Mouse (Mus musculus) heart, postnatal 0 days (tissue): ENCODE measurements around the gene Cib4. TPM values are rescaled to one million over a fixed set of nuclear protein-coding genes. Genes with fewer than 3 reads are reported as not detected.
A peak's percentile ranks its signal among the peaks of the same experiment; 100 is the strongest.

ENCODE experiments used
- ATAC-seq: fragments of 200-750 bp; cut with Nextera tagmentation; 2 replicates; pipeline ENCODE4 v1.8.0; 2017; ENCODE audit warnings: low read depth, moderate number of reproducible peaks, moderate library complexity; ENCODE audit not compliant: insufficient read depth
- DNase-seq: peaks from one replicate; pipeline ENCODE4 v3.0.0-alpha.2; 2016; ENCODE audit warnings: low spot score
- H3K27ac ChIP-seq: fragments of 300-500 bp; sonication (generic); 2 replicates; pipeline ENCODE4 v1.5.1; 2014; ENCODE audit warnings: low read depth, mild to moderate bottlenecking
- H3K27me3 ChIP-seq: fragments of 300-500 bp; sonication (generic); 2 replicates; pipeline ENCODE4 v1.6.1; 2014; ENCODE audit warnings: low read length, mixed read lengths; ENCODE audit not compliant: control insufficient read depth, insufficient read depth
- H3K36me3 ChIP-seq: fragments of 300-500 bp; sonication (generic); replicated peaks from 2 replicates; pipeline ENCODE4 v1.6.1; 2014; ENCODE audit warnings: low read length, mixed read lengths; ENCODE audit not compliant: control insufficient read depth, insufficient read depth
- H3K4me1 ChIP-seq: fragments of 300-500 bp; sonication (generic); 2 replicates; pipeline ENCODE4 v1.6.1; 2014; ENCODE audit warnings: antibody characterized with exemption; ENCODE audit not compliant: control insufficient read depth, insufficient read depth
- H3K4me2 ChIP-seq: fragments of 300-500 bp; sonication (generic); 2 replicates; pipeline ENCODE4 v1.6.1; 2014; ENCODE audit warnings: low read depth, mild to moderate bottlenecking, low read length, moderate library complexity
- H3K4me3 ChIP-seq: fragments of 300-500 bp; sonication (generic); 2 replicates; pipeline ENCODE4 v1.5.1; 2014; ENCODE audit warnings: low read depth, low read length
- H3K9ac ChIP-seq: fragments of 300-500 bp; sonication (generic); replicated peaks from 2 replicates; pipeline ENCODE4 v1.6.1; 2014; ENCODE audit warnings: low read depth, low read length, mixed read lengths
- H3K9me3 ChIP-seq: fragments of 300-500 bp; sonication (generic); replicated peaks from 2 replicates; pipeline ENCODE4 v1.6.1; 2016; ENCODE audit warnings: low read length; ENCODE audit not compliant: control insufficient read depth
- CTCF ChIP-seq: IDR thresholded peaks from 2 replicates; pipeline ENCODE4 v1.5.1; 2016; ENCODE audit warnings: antibody characterized with exemption, control low read depth, low read depth
- EP300 ChIP-seq: IDR thresholded peaks from 2 replicates; pipeline ENCODE4 v1.6.1; 2016; ENCODE audit warnings: antibody characterized with exemption, low read depth
- WGBS: fragments of 180-500 bp; shearing (Covaris S2); extraction: QIAGEN DNeasy Blood & Tissue Kit; methylation state at CpG from one replicate; pipeline ENCODE4 v1.1.7; 2014; 5-methylcytosine and 5-hydroxymethylcytosine counted together
- polyA plus RNA-seq: library from polyadenylated mRNA; unstranded; fragments of >200 nt; fragmentation: Nextera tagmentation; extraction: Ambion mirVana; gene quantifications from 2 replicates; pipeline ENCODE4 v1.2.1, GENCODE M21; 2015
- total RNA-seq: library from RNA; depleted of rRNA; stranded (reverse); fragments of >200 nt; gene quantifications from 2 replicates; pipeline ENCODE4 v1.2.3, GENCODE M21; 2014; ENCODE audit warnings: low replicate concordance

The Cib4 gene
- total and polyA plus RNA-seq, 2 experiments from 2014 or later: not detected

- Histone ChIP-seq H3K27ac (no peak overlapping the region), H3K27me3 (peaks cover 21% of the 10 kb centered on the region), H3K9ac (no peak overlapping the region), H3K36me3 (no peaks in the 10 kb centered on the region), H3K4me3 (no peak overlapping the region), H3K4me2 (no peak overlapping the region), H3K9me3 (no peaks in the 10 kb centered on the region), H3K4me1 (no peaks in the 10 kb centered on the region; the same call in 1 of the 2 replicates)
- WGBS: 61% methylated on average over 6 of the region's 6 CpGs
- ATAC-seq: no peak
- no peak for TF ChIP-seq CTCF
- no peak for TF ChIP-seq EP300
- DNase-seq: no peak
These were observed 75.2 kb downstream of the Cib4 start for GRCm38 (mm10) chr5:30470454-30470853.

GRCm38 (mm10) chr5:30466315-30466714, 79.3 kb downstream of the Cib4 start:
- Histone ChIP-seq H3K4me1 (no peaks in the 10 kb centered on the region; the same call in 1 of the 2 replicates), H3K9ac (no peak overlapping the region), H3K36me3 (no peaks in the 10 kb centered on the region), H3K4me2 (peak overlapping the region; percentile 48), H3K27me3 (peaks cover 39% of the 10 kb centered on the region), H3K4me3 (no peak overlapping the region), H3K9me3 (no peaks in the 10 kb centered on the region), H3K27ac (no peak overlapping the region)
- 48% methylated on average over 9 of the region's 9 CpGs for WGBS
- no peak for ATAC-seq
- TF ChIP-seq EP300 (no peak), CTCF (no peak)
- DNase-seq: no peak

- H3K9me3 ChIP-seq: no peaks in the 10 kb centered on the region
- DNase-seq (peak; percentile 28), ATAC-seq (no peak)
- WGBS: 16% methylated on average over 20 of the region's 21 CpGs
- H3K4me3 ChIP-seq: 0 out of 2 replicates have a peak within 1 kb of the TSS, but pooled peaks have one; percentile 2
- H3K4me2 ChIP-seq: peak within 1 kb of the TSS; percentile 48
- peaks cover 39% of the 10 kb centered on the region for H3K27me3 ChIP-seq
- H3K27ac ChIP-seq: no peak within 1 kb of the TSS
- H3K9ac ChIP-seq: no peak within 1 kb of the TSS
- no peaks in the 10 kb centered on the region for H3K36me3 ChIP-seq
- no peaks in the 10 kb centered on the region; the same call in 1 of the 2 replicates for H3K4me1 ChIP-seq
- no peak for TF ChIP-seq CTCF
- no peak for TF ChIP-seq EP300
These were observed 79.8 kb downstream of the Cib4 start, which contains the start of gene 1700001C02Rik for GRCm38 (mm10) chr5:30465861-30466260. TSS of gene 1700001C02Rik (plus strand) at chr5:30466047.

GRCm38 (mm10) chr5:30461821-30462220, 83.8 kb downstream of the Cib4 start, which contains the start of gene Otof:
TSS of gene Otof (minus strand) at chr5:30461932.
- H3K9ac ChIP-seq: no peak within 1 kb of the TSS
- no peak within 1 kb of the TSS for H3K4me3 ChIP-seq
- TF ChIP-seq CTCF (no peak), EP300 (no peak)
- no peaks in the 10 kb centered on the region for H3K36me3 ChIP-seq
- H3K4me2 ChIP-seq: 0 out of 2 replicates have a peak within 1 kb of the TSS, but pooled peaks have one; percentile 17
- 31% methylated on average over 12 of the region's 12 CpGs for WGBS
- H3K27me3 ChIP-seq: peaks cover 31% of the 10 kb centered on the region
- H3K27ac ChIP-seq: no peak within 1 kb of the TSS
- DNase-seq (peak; percentile 14), ATAC-seq (peak; percentile 75)
- no peaks in the 10 kb centered on the region; the same call in 1 of the 2 replicates for H3K4me1 ChIP-seq
- no peaks in the 10 kb centered on the region for H3K9me3 ChIP-seq

- DNase-seq: no peak
- Histone ChIP-seq H3K27me3 (peaks cover 16% of the 10 kb centered on the region), H3K4me3 (no peak overlapping the region), H3K36me3 (no peaks in the 10 kb centered on the region), H3K9me3 (no peaks in the 10 kb centered on the region), H3K4me1 (no peaks in the 10 kb centered on the region), H3K27ac (no peak overlapping the region), H3K9ac (no peak overlapping the region), H3K4me2 (no peak overlapping the region)
- TF ChIP-seq EP300 (no peak), CTCF (peak; percentile 15)
- 35% methylated on average over 4 of the region's 4 CpGs for WGBS
- ATAC-seq: no peak
These were observed 85.5 kb downstream of the Cib4 start for GRCm38 (mm10) chr5:30460155-30460554.

- H3K9ac ChIP-seq: no peak overlapping the region
- H3K27me3 ChIP-seq: no peaks in the 10 kb centered on the region
- ATAC-seq: no peak
- no peaks in the 10 kb centered on the region for H3K4me1 ChIP-seq
- H3K27ac ChIP-seq: no peak overlapping the region
- DNase-seq: no peak
- 45% methylated on average over 6 of the region's 6 CpGs for WGBS
- H3K4me3 ChIP-seq: no peak overlapping the region
- H3K36me3 ChIP-seq: no peaks in the 10 kb centered on the region
- TF ChIP-seq CTCF (peak; percentile 37; the same call in 1 of the 2 replicates), EP300 (no peak)
- H3K9me3 ChIP-seq: no peaks in the 10 kb centered on the region
- no peak overlapping the region for H3K4me2 ChIP-seq
These were observed 89.6 kb downstream of the Cib4 start for GRCm38 (mm10) chr5:30456056-30456455.
